Mouse (Mus musculus) olfactory bulb, adult 2 months (tissue): ENCODE data around the gene Dhx58.

Source experiments
- CTCF ChIP-seq: fragments of 200-500 bp; IDR thresholded peaks from 2 replicates; pipeline ENCODE4 v1.5.1; 2012; ENCODE audit warnings: low read depth, mild to moderate bottlenecking, low read length, moderate library complexity; ENCODE audit not compliant: insufficient read depth
- POLR2A ChIP-seq: fragments of 200-500 bp; IDR thresholded peaks from 2 replicates; pipeline ENCODE4 v1.6.1; 2012; ENCODE audit warnings: mild to moderate bottlenecking, low read depth, low read length, moderate library complexity; ENCODE audit not compliant: insufficient read depth

DNA sequence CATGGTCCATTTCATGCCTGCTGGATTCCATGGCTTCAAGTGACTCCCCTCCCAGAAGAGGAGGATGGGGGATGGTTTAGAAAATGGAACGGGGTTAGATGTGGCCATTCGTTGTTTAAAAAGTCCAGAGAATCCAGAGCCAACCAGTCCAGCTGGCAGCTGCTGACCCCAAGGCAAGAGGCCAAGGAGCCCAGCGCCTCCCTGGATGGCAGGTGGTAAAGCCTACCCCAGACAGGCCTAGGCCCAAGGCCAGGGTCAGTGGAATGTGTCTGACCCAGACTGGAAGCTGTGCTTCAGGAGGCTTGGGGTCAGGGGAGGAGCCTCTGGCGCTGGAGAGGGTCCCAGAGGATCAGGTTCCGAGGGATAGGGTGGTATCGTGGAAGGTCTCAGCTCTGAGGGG lies 37.3 kb upstream of the Dhx58 start:
- TF ChIP-seq POLR2A (no peak), CTCF (no peak)
